Mouse (Mus musculus): ENCODE results near the gene Rab40c.

DNA sequence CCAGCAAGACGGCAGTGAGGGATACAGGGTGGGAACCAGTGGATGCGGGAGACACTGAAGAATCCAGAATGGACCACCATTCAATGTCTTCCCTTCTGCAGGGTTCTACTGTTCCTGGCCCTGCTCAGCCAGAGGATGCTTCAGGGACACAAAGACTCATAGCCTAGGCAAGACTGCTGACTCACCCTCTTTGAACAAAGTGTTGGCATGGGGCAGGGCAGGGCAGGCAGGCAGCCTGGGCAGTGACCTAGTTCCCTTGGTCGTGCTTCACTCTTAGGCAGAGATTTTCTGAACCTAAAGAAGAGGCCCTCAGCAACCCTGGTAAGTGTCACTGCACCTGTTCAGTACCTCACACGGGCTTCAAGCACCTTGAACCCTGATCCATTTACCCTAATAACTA, 7.7 kb downstream of the Rab40c start:
- TF ChIP-seq CTCF (IDR thresholded peaks at IDR 0.05) (no peak), POLR2A (IDR thresholded peaks at IDR 0.05; ENCODE audit: insufficient read depth, low read depth, low read length) (no peak)
